Mouse (Mus musculus): ENCODE data around the gene Zfp120. TPM values are rescaled to one million over a fixed set of nuclear protein-coding genes. Genes with fewer than 3 reads are reported as not detected.

Gene Zfp120
- total RNA-seq (2023): 8.2 TPM

GRCm38 (mm10) chr2:150136435-150136897 is at the start of gene Zfp120:
Zfp120 (minus strand) TSS chr2:150136708.

DNA sequence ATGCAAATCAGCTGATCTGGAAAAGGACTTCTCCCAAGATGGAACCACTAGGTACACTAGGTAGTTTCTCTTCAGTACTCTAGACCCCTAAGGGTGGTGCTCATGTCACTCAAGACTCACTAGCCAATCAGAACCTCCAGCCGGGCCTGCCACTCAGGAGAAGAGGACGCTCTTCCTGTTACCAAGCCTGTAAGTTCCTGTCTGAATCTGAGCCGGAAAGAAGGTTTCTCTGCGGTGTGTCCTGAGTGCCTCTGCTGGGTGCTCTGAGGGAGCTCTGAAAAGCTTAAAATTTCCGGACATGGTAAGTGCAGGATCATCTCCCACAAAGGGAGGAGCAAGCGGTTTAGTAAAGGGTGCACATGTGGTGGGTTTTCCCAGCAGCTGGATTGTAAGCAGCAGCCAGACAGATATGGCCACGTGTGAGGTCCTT is 45.1 kb upstream of the Zfp120 start, which contains the start of gene Gm14139:
Gene Gm14139 (plus strand): TSS at position 186 of the 430 bp plus-strand sequence.

GRCm38 (mm10) chr2:150179579-150179978 is 43.1 kb upstream of the Zfp120 start, which contains the start of gene Gm10770:
Gm10770 (minus strand) TSS chr2:150179679.

Other genes starting within 250 kb of the Zfp120 start
- gene Gm10770, start 43.0 kb upstream of the Zfp120 start, total RNA-seq (2023): not detected
- 0.41 TPM for gene Gm14139, start 45.0 kb upstream of the Zfp120 start, total RNA-seq (2023)
- gene Zfp937, start 81.4 kb upstream of the Zfp120 start, total RNA-seq (2023): 6.7 TPM
- gene Gm21994, start 118.9 kb upstream of the Zfp120 start, total RNA-seq (2023): 16.6 TPM
- 0.53 TPM for gene Gm14124, start 120.8 kb upstream of the Zfp120 start, total RNA-seq (2023)
- gene Gm10130, start 187.0 kb upstream of the Zfp120 start, total RNA-seq (2023): 8.9 TPM
- 9.8 TPM for gene 3300002I08Rik, start 226.1 kb upstream of the Zfp120 start, total RNA-seq (2023)